Mouse (Mus musculus): ENCODE measurements at regions not wholly inside any gene's neighbourhood (a gene's known extent, or its start where the extent isn't known, plus 50 kb on each side); places are given as distances from the start of the nearest gene placed in this dataset.
A peak's percentile ranks its signal among the peaks of the same experiment; 100 is the strongest.

DNA sequence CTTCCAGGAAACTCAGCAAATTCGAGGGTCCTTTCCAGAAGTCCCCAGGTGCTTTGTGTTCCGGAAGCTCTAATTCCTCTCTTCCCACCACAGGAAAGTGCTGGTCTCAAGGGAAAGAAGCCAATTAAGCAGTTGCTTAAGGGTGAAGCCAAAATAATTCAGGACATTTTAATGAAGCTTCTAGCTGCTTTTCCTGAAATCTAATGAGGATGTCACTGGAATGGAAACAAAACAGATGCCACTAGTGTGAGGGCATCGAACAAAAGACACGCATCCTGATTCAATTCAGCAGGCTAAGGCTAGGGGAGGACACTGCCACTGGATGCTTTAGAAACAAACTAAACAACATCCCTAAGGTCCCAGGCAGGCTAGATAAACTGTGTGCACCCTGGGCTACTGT, 245.3 kb downstream of the Rnf152 start:
- Histone ChIP-seq H3K27ac (no peak overlapping the region), H3K4me3 (no peak overlapping the region)
- no peak for TF ChIP-seq CTCF (conservative IDR thresholded peaks at IDR 0.05)
- DNase-seq (ENCODE audit: low spot score in 2 of 2), result no peak

DNA sequence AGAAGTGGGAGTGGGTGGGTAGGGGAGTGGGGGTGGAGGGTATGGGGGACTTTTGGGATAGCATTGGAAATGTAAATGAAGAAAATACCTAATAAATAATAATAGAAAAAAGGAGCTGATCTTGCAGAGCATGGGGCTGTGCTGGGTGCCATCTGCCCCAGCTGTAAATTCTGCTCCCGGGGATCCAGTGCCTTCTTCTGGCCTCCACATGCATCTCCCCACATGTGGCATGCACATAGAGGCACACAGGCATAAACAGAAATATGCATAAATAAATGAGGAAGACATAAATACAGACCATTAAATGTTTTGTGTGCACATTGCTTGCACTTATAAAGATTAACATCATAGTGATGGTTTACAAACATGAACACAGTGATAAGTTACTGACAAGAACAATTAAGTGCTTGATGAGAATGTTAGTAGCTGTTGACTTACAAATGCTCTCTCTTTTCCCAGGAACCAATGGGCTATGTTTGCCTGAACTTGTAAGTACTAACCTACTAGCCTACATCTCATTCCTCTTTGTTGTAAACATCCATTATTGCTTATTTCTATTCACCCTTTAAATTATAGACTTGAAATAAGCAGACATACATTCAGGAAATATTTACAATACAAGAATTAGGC, 245.8 kb downstream of the Rnf152 start:
- no peak for DNase-seq (ENCODE audit: low spot score in 2 of 2)
- H3K4me3 ChIP-seq, result no peak overlapping the region
- no peak for TF ChIP-seq CTCF (conservative IDR thresholded peaks at IDR 0.05)
- no peak overlapping the region for H3K27ac ChIP-seq

DNA sequence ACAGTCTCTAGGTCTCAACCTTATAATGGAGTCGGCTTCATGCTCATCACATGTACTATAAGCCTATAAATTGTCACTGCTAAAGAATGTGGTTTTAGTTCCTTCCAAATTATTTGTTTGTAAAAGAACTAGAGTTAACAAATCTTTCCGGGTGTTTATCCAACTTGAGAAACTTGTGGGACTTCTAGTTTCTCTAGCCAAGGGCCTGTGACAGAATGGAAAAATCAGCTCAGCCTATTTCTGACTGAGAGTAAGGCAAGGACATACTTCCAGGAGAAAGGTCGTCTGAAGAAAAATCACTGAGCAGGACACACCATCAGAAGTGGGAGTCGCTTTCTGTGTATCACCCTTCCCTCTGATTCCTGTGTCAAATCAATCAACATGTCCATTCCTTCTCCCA, 248.7 kb downstream of the Rnf152 start:
- DNase-seq (ENCODE audit: low spot score in 2 of 2), result no peak
- H3K4me3 ChIP-seq, result no peak overlapping the region

DNA sequence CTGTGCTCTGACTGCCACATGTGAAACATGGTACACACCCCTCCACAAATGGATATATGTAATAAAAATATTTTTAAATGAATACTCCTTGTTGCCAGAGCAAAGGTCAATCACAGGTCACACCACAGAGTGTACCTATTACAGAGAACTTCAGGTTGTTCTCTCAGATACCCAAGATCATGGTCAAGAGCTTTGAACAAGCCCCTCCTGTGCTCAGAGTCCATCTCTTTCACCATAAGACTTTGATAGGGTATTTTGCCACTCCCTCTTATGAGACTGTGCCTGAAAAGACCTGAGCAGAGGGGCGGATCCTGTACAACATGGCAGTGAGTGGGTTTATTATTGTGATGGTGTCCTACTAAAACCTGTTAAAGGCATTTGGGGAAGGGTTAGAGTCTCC, 249.3 kb downstream of the Rnf152 start:
- Histone ChIP-seq H3K27ac (no peak overlapping the region), H3K4me3 (no peak overlapping the region)
- no peak for DNase-seq (ENCODE audit: low spot score in 2 of 2)
- no peak for TF ChIP-seq CTCF (conservative IDR thresholded peaks at IDR 0.05)

More for the DNA sequence above, 248.7 kb downstream of the Rnf152 start:
- no peak overlapping the region for H3K27ac ChIP-seq
- no peak for TF ChIP-seq CTCF (conservative IDR thresholded peaks at IDR 0.05)

DNA sequence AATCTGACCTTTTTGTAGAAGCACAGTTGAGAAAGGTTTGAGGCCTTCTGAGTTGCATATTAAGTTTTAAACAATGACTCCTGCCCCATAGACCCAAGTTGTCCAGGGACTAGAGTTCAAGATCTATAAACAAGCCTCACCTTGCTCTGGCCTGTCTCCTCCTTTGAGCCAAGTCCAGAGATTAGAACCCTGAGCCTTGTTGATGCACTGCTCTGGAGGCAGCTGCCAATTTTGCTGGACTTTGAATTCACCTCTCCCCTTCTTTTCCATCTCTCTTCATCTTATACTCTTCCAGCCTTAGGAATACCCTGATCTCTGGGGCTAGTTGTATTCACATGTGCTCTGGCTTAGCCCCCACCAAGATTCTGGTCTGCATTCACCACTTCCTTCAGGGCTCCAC, 251.3 kb downstream of the Rnf152 start:
- H3K4me3 ChIP-seq, result no peak overlapping the region
- no peak for TF ChIP-seq CTCF (conservative IDR thresholded peaks at IDR 0.05)
- H3K27ac ChIP-seq, result no peak overlapping the region
- DNase-seq (ENCODE audit: low spot score in 2 of 2), result no peak

DNA sequence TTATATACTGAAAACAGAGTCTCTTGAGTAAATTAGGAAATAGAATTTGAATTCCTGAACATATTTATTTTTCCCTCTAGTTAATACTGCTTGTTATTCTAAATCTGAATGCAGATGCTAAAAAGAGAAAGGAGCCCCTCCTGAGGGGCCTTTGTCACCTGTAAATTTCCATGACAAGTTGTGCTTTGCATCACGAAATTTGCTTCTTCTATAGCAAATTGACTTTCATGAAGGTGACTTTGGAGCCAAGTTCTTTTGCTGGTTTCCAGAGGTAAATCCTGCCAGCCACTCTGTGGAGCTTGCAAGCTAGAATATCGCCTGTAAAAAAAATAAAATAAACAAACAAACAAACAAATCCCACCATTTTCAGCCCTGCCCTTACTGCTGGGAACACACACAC, 261.4 kb downstream of the Rnf152 start:
- DNase-seq (ENCODE audit: low spot score in 2 of 2), result no peak
- no peak overlapping the region for H3K4me3 ChIP-seq
- H3K27ac ChIP-seq, result no peak overlapping the region
- no peak for TF ChIP-seq CTCF (conservative IDR thresholded peaks at IDR 0.05)

DNA sequence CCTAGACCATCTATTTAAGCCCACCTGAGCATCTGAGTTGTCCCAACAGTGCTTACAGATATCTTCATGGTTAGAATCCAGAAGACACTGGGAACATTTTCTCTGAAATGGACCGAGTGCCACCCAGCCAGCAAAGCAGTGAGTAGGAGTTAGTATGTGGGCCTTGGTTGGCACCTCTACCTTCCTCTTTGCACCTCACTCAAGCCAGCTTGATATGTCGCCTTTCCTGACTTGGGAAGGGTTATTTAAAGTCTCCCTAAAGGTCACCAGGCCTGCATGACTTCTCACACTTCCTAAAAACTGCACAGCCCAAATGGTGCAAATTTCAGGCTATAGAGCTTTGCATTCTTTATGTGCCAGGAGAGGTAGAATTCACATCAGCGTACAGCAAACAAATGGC, 262.0 kb downstream of the Rnf152 start:
- TF ChIP-seq CTCF (conservative IDR thresholded peaks at IDR 0.05), result no peak
- H3K4me3 ChIP-seq, result no peak overlapping the region
- H3K27ac ChIP-seq, result no peak overlapping the region
- DNase-seq (ENCODE audit: low spot score in 2 of 2), result no peak

DNA sequence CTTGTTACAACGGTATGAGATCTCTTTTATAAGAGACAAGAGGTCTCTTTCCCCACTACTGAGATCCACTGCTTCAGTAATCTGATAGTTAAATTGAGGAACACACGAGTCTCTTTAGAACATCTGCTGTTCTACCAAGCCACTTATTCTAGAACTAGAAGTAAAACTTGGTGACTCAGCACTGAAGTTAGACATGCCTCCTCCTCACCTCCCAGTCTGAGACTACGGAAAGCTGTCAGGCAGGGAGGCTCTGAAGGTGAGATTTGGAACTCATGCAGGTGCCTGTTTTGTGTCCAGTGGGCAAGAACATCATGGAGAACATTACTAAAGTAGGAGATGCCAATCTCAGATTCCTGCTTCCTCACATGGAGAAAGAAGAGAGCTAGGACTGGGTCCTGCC, 262.6 kb downstream of the Rnf152 start:
- TF ChIP-seq CTCF (conservative IDR thresholded peaks at IDR 0.05), result no peak
- DNase-seq (ENCODE audit: low spot score in 2 of 2), result no peak
- Histone ChIP-seq H3K4me3 (no peak overlapping the region), H3K27ac (no peak overlapping the region)

DNA sequence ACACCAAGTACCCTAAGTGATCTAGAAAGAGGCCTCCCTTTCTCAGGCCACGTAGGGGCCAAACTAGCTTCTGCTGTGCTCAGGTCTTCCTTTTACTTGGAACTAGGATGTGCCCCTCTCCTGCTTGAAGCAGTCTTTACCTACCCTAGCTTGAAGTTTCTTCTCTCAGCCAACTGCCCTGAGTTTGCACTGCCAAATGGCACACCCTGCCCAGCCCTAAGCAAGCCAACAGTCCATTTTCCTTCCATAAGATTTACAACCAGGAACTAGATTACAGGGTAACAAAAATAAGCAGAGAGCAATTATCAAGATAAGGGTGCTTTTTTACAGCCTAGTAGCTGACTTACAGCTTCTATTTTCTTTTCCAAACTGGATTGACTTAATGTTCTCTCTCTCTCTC, 263.5 kb downstream of the Rnf152 start:
- H3K4me3 ChIP-seq, result no peak overlapping the region
- DNase-seq (ENCODE audit: low spot score in 2 of 2), result no peak
- no peak for TF ChIP-seq CTCF (conservative IDR thresholded peaks at IDR 0.05)
- no peak overlapping the region for H3K27ac ChIP-seq

DNA sequence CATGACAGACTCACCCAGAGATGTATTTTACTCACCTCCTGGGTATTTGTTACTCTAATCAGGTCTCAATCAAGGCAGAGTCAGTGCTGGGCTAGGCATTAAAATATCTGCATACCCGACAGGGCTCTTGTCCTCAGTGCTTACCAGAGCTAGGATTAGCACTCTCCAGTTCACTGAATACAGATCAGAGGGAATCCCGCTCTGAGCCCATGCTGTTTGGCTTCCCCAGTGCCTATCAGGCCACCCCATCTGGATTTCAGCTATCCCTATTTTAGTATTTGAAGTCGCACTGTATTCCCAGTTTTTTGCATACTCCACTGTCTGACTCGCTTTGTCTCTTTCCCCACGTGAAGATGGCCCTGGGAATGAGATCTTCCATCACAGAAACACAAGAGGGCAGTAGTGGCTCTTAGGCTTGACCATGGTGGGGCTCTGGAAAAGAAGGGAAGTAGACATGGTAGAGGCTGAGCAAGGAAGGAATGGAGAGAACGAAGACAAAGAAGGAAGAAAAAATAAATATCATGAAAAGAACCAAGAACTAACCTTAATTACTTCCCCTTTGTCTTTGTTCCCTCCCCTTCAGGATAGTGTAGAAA, 264.1 kb downstream of the Rnf152 start:
- TF ChIP-seq CTCF (conservative IDR thresholded peaks at IDR 0.05), result peak; percentile 76
- Histone ChIP-seq H3K27ac (no peak overlapping the region), H3K4me3 (no peak overlapping the region)
- peak in 1 of 2 experiments; percentile 18 for DNase-seq (ENCODE audit: low spot score in 2 of 2)

DNA sequence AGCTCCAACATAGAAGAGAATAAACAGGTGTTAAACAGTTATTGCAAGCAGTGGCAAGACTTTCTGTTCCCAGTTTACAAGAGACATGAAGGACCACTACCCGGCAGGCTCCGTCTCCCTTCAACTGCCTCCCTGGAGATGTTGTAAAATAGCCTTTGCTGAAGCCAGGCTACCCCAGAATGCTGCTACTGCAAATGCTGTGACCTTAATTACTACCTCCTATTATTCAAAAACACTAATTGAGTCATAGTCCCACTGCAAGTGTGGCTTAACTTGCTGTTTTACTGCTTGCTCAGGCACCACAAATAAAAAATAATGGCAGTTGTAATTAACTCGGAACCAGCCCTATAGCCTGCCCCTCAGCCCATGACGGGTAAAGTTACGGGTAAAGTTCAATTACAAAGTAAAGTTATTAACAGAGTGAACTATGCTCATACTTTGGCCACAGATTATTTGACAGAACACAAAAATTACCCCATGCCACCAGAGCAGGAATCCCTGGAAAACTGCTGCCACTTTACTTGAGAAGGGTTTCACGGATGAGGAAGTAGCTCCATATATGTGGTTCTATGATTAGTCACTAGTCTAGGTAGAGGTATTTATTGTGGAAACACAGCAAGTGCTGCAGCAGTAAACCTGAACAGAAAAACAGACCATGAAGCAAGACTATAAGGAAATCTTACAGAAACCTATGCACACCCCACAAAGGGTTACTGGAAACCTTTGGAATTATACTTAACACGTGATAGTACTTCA, 267.6 kb downstream of the Rnf152 start:
- TF ChIP-seq CTCF (conservative IDR thresholded peaks at IDR 0.05), result no peak
- Histone ChIP-seq H3K27ac (no peak overlapping the region), H3K4me3 (no peak overlapping the region)
- no peak for DNase-seq (ENCODE audit: low spot score in 2 of 2)

DNA sequence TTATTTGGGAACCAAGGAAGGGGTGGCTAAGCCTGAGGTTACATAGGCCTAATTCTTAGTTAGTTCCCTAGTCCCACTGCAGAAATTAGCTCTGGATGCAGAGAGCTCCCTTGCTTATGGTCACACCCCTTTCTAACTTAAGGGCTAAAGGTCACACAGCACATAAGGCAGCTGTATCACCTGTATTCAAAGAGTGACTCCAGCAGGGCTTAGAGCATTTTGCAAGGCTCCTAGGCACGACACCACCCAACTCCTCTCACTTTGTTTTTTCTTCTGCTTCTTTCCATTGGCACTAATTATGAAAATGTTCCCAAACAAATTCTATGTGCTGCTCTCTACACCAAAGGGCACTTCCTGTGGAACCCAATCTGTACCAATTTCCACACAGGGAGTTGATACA, 268.9 kb downstream of the Rnf152 start:
- H3K4me3 ChIP-seq, result no peak overlapping the region
- no peak for DNase-seq (ENCODE audit: low spot score in 2 of 2)
- no peak for TF ChIP-seq CTCF (conservative IDR thresholded peaks at IDR 0.05)
- H3K27ac ChIP-seq, result no peak overlapping the region

DNA sequence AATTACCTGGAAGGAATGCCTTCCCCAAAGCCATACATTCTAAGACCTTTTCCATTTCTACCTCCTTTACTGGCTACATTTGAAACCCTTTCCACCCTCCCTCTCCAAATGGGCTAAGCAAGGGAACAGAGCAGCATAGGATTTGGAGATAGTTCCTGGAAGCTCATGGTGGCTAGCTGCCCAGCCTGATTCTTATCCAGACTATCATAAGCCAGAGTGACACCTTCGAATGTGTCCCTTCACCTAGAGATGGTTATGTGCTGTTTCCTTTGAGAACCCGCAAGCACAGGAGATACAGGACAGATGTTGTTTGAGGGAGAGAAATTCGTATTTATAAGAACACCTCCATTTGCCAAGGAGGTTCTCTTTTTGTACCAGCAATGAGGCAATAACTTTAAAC, 272.0 kb downstream of the Rnf152 start:
- H3K27ac ChIP-seq, result no peak overlapping the region
- DNase-seq (ENCODE audit: low spot score in 2 of 2), result no peak
- no peak overlapping the region for H3K4me3 ChIP-seq
- no peak for TF ChIP-seq CTCF (conservative IDR thresholded peaks at IDR 0.05)

All from layer of hippocampus, adult 2 months (tissue).